Mouse (Mus musculus): ENCODE data around the gene Gm21170.
"Not testable (repeated sequence)": the region's sequence is repeated elsewhere in the genome, so short reads cannot be mapped to it uniquely, and the experiment has no call there.

Gene Gm21170

GRCm38 (mm10) chrY:47690998-47691397 lies at the start of gene Gm21170:
Gene Gm21170, minus strand, starts transcription at chrY:47691098.
- TF ChIP-seq GATA4 (IDR thresholded peaks at IDR 0.05; ENCODE audit: insufficient replicate concordance, low read length): not testable (repeated sequence)
